Mouse (Mus musculus): ENCODE measurements at regions not wholly inside any gene's neighbourhood (a gene's known extent, or its start where the extent isn't known, plus 50 kb on each side); places are given as distances from the start of the nearest gene placed in this dataset.
A peak's percentile ranks its signal among the peaks of the same experiment; 100 is the strongest.

DNA sequence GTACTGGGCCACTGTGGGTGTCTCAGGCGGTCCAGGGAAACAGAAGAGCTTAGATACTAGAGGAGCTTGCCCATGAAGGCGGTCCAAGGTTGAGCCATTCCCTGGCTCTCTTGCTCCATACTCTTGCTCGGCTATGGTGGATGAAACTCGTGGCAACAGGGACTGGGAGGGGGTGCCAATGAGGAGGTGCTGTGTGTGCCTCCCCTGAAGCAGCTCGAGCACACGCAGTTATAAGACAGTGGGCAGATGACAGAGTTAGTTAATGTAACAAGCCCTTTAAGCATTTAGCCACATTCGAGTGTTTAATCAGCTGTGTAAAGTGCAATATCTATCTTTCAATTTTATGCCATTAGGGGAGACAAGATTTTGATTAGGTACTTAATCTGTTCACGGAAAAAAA is 237.5 kb downstream of the Dhx35 start:
- DNase-seq: no peak

- no peak for DNase-seq
Observed at GRCm38 (mm10) chr2:159039916-159040315, 245.3 kb downstream of the Dhx35 start.

GRCm38 (mm10) chr2:159053534-159053933 is 258.9 kb downstream of the Dhx35 start:
- no peak for DNase-seq

DNA sequence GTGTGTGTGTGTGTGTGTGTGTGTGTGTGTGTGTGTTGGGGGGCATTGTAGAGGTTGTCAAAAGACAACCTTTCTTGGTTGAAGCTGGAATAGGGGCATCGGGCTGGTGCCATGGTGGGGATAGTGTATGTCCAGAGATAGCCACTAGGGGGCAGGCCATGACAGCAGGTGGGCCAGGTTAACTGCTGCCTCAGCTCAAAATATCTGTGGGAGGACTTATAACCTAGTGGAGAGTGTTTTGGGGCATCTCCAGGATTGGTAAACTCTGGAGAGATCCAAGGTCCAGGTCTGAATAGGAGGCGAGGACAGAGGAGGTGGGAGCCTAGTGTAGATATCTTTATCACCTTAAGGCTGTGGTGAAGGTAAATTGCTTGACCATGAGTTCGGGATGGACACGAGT is 259.3 kb downstream of the Dhx35 start:
- DNase-seq: peak; percentile 38

GRCm38 (mm10) chr2:159054451-159054850 is 259.8 kb downstream of the Dhx35 start:
- no peak for DNase-seq

- no peak for DNase-seq
Observed at GRCm38 (mm10) chr2:159055780-159056179, 261.2 kb downstream of the Dhx35 start.

- DNase-seq: no peak
Observed at GRCm38 (mm10) chr2:159056960-159057359, 262.4 kb downstream of the Dhx35 start.

DNA sequence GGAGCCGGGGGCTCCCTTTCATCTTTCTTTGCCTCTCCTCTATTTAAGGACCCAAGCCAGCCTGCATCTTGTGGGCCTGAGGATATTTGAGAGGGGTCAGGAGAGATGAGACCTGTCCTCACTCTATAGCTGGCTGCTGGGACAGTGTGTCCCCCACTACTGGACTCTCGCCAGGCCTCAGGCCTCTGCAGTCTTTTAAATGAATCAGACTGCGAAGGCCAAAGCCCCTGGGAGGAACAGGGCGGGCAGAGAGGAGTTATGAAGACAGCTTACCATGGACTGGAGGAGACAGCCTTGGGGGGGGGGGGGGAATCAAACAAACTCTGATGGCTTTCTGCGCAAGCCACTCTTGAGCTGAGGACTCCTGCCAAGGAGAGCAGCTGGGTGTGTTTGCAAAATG is 262.9 kb downstream of the Dhx35 start:
- DNase-seq: no peak

GRCm38 (mm10) chr2:159062266-159062665 is 267.7 kb downstream of the Dhx35 start:
- no peak for DNase-seq

- DNase-seq: no peak
Observed at GRCm38 (mm10) chr2:159062666-159063065, 268.1 kb downstream of the Dhx35 start.

DNA sequence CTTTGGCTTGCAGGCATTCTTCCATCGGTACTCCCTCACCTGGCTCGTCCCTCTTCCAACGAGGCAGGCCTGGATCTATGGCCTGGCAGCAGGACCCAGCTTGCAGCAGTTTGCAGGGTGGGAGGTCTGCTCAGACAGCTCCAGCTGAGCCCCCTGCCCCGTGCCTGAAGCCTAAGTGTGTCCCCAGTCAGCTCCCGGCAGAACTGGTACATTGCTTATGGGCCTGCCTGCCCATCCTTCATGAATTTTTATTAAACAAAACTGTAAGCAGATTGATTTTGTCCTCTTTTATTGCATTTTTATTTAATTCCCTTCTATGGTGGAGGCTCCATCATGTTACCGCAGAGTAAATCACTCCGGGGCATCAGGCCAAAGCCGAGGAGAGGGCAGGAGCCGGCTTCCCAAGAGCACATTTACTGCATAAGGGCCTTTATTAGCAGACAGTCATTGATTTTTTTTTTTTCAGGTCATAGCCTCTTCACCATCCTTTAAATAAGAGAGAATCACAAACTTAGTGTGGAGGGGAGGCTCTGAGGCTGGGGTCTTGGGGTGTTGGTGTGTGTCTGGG is 269.9 kb downstream of the Dhx35 start:
- no peak for DNase-seq

DNA sequence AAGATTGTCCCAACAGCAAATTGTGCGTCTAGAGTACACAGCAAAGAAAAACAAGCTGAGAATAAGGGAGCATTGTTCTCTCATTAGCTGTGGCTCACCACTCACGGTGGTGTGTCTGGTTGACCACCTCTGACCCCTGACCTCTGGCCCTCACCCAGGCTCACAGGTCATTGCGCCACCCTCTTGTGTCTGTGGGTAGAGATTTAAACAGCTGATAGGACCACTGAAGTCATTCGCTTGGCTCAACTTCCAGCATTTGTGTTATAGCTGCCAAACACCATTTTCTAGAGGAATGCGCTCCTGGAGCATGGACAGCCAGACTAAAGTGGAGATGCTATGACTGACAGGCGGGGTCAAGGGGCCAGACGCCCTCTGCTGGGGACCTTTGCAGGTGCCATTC is 272.9 kb downstream of the Dhx35 start:
- DNase-seq: no peak

DNA sequence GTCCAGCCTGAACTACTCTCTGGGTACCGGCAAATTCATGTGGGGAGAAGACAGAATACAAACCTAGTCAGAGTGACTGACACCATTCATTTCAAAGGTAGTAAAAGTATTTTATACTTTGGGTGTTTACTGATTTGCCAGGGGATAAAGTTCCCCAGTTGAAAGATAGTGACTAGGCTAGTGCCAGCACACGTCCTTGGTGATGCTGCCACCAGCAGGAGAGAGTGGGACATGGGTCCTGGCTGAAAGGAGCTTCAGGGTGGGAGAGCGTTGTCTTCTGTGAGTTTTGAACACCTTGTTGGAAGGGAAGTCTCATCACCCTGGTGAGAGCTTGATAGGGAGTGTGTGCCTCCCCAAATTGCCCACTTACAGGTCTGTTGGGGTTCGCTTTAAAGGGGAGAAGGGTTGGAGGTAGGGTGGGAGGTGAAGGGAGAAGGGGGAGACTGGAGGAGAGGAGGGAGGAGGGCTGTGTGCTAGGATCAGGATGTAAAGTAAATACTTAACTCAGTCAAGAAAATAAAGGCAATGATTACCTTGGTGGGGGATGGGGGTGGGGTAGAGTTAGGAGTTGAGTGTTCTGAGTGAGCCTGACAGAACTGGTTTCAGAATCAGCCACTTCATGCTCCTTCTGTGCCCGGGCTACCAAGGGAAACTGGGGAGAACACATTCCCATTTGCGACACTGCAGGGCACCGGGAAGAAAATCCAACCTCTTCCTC is 273.9 kb downstream of the Dhx35 start:
- DNase-seq: no peak

DNA sequence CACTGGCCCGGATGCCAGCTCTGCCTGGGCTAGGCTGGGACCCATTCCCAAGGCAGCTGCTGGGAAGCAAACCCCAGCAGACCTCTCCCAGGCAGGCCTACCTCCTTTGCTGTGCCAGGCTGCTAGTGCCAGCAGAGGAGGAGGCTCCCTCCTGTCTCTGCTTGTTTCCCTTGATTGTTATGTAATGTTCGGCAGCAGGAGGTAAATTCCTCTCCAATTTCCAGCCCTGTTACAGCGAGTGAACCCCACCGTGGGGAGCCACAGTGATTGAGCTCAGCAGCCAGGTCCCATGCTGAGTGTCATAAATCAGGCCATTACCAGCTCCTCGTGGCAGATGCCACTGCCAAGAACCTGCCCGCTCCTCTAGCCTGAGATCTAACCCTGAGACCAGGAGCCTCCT is 274.6 kb downstream of the Dhx35 start:
- DNase-seq: peak; percentile 51

DNA sequence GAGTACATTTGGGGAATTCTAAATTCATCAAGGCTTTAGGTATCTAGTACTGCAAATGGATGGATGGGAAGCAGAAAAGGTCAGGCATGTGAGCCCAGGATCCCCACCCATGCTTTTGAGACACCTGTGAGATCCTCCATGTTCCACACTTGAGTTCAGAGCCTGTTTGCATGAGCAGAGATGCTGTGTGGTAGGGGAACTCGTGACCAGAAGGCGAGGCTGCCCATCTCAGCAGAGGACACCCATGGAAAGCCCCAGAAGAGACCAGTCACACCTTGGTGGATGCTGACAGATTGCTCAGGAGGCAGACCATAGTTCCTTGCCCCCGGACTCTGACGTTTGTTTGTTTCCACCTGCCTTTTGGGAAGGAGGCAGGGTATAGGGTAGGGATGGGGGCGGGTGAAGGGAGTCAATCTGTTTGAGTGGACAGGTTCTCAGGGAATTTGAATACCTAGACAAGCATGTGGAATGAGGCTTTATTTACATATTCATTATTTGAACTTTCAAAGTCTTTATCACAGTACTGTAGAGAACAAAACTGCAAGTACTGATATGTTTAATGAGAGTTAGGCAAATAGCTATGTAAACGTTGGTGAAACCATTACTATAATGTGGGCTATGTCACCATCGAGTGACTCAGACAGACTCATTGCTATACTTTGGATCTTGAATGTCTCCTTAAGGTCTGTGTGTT is 278.5 kb downstream of the Dhx35 start:
- no peak for DNase-seq

- no peak for DNase-seq
Observed at GRCm38 (mm10) chr2:159079836-159080235, 285.2 kb downstream of the Dhx35 start.

DNA sequence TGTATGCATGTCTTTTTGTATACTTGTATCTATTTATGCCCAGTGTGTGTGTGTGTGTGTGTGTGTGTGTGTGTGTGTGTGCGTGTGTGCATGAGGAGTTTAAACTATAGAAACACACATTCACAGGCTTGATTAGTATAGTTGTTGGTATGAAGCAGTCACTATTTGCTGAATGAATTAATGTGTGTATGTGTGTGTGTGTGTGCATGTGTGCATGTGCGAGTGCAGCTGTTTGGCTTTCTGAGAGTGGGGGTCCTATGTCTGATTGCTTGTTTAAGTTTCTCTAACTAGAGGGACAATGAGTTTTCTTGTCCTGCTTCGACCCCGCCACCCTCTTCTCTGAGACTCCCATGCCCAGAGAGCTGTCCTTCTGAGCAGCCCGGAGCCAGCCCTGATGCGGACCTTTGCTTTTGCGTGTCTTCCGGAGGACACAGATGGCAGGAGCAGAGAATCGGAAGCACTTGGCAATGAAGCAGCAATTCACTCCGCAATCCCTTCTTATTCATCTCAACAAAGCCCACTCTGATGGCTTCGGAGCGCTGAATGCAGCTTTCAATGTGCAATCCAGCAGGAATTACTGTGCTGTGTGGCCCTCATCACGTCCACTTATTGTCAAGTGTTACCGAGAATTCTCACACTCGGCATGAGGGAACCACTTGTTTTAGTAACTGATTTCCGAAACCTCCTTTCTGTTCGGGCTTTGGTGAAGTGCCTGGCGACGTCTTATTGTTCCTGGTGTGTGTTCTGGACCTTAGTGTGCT is 286.4 kb downstream of the Dhx35 start:
- DNase-seq: no peak

DNA sequence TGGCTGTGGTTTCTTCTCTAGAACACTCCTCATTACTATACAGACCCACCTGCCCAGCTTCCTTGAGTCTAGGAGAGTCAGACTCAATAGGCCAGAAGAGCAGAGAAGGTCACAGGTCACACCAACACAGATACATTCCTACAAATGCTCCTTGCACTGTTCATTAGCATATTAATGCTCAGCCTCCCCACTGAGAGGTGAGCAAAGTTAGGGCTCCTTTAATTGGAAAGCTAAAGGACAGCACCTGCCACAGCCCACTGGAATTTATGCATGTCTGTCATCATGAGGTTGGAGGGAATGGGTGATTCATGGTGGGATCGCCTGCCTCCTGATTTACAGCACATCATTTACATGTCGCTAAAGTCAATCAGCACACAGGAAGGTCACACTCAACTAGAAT is 292.2 kb downstream of the Dhx35 start:
- no peak for DNase-seq

- DNase-seq: no peak
Observed at GRCm38 (mm10) chr2:159088196-159088595, 293.6 kb downstream of the Dhx35 start.

DNA sequence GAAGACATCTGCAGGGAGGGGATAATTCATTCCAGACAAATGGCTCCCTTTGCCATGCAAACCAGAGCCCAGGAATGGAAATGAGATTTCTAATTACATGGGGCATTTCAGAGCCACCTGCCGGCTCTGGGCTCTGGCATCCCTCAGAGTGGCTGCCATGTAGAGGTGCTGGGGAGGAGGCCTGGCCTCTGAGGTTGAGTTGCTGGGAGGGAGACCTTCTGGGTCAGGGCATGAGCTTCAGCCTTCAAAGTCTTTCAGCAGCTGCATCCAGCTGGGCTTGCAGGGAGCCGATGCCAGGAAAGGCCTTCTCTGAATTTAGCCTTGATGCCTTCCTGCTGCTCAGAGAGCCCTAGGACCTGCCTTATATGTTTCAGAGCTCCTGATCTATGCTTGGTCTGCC is 302.1 kb downstream of the Dhx35 start:
- DNase-seq: no peak

- DNase-seq: no peak
Observed at GRCm38 (mm10) chr2:159134042-159134441, 339.4 kb downstream of the Dhx35 start.

- no peak for DNase-seq
Observed at GRCm38 (mm10) chr2:159138603-159139002, 344.0 kb downstream of the Dhx35 start.

GRCm38 (mm10) chr2:159145980-159146379 is 351.4 kb downstream of the Dhx35 start:
- DNase-seq: no peak

DNA sequence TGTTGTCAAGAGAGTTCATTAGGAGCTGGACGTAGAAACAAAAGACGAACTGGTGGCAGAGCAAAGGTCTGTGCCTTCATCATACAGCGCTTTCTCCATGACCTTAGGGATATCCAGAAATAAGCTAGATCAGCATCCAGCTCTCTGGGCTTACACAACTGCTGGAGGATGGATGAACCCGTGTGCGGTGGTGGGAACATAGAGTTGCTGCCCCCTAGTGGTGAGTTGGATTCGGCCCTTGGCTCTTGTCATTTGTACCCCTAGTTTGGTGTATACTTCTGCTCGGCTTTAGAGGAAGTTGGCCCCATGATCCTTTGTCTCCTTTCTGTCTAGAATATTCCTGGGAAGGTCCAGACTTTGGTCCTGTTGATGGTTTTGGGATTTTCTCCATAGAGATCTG is 369.4 kb downstream of the Dhx35 start:
- peak; percentile 25 for DNase-seq

Measured in cerebellum, adult 8-10 months (tissue).